Mouse (Mus musculus) testis, adult 2 months (tissue): Measurements from ENCODE around the gene Arhgef17. TPM values are rescaled to one million over a fixed set of nuclear protein-coding genes. Genes with fewer than 3 reads are reported as not detected.
A peak's percentile ranks its signal among the peaks of the same experiment; 100 is the strongest.

Source experiments
- H3K27ac ChIP-seq: fragments of 200-500 bp; 2 replicates; pipeline ENCODE4 v1.5.1; 2012; ENCODE audit warnings: low read depth, low read length; ENCODE audit not compliant: control insufficient read depth, insufficient read depth
- H3K27me3 ChIP-seq: fragments of 200-500 bp; 2 replicates; pipeline ENCODE4 v1.6.1; 2012; ENCODE audit warnings: mild to moderate bottlenecking, low read length, moderate library complexity; ENCODE audit not compliant: control insufficient read depth, insufficient read depth
- H3K36me3 ChIP-seq: fragments of 200-500 bp; 2 replicates; pipeline ENCODE4 v1.6.1; 2012; ENCODE audit warnings: mild to moderate bottlenecking, low read length; ENCODE audit not compliant: control insufficient read depth, insufficient read depth
- H3K4me1 ChIP-seq: fragments of 200-500 bp; 2 replicates; pipeline ENCODE4 v1.6.1; 2012; ENCODE audit warnings: low read length; ENCODE audit not compliant: control insufficient read depth, insufficient read depth
- H3K4me3 ChIP-seq: fragments of 200-500 bp; 2 replicates; pipeline ENCODE4 v1.5.1; 2012; ENCODE audit warnings: low read depth, mild to moderate bottlenecking, low read length, moderate library complexity, mixed read lengths; ENCODE audit not compliant: control insufficient read depth
- CTCF ChIP-seq: fragments of 200-500 bp; IDR thresholded peaks from 2 replicates; pipeline ENCODE4 v1.5.1; 2012; ENCODE audit warnings: low read depth, mild to moderate bottlenecking, inconsistent platforms, low read length, moderate library complexity; ENCODE audit not compliant: control insufficient read depth, insufficient read depth, insufficient replicate concordance
- POLR2A ChIP-seq: fragments of 200-500 bp; IDR thresholded peaks from 2 replicates; pipeline ENCODE4 v1.6.1; 2012; ENCODE audit warnings: low read depth, mild to moderate bottlenecking, inconsistent platforms, low read length, moderate library complexity; ENCODE audit not compliant: control insufficient read depth
- polyA plus RNA-seq: library from polyadenylated mRNA; depleted of rRNA; stranded (reverse); fragments of >200 nt; gene quantifications from 2 replicates; pipeline ENCODE4 v1.2.3, GENCODE M21; 2012

Gene Arhgef17
- polyA plus RNA-seq, 1 experiment: 2.8 TPM

- Histone ChIP-seq H3K27me3 (no peaks in the 10 kb centered on the region), H3K27ac (no peak overlapping the region), H3K36me3 (no peaks in the 10 kb centered on the region), H3K4me1 (peaks cover 4% of the 10 kb centered on the region; the same call in 1 of the 2 replicates), H3K4me3 (no peak overlapping the region)
- TF ChIP-seq CTCF: 0 out of 2 replicates have a peak, but pooled peaks have one; percentile 6
- no peak for TF ChIP-seq POLR2A
These were observed 9.3 kb upstream of the Arhgef17 start for GRCm38 (mm10) chr7:100941169-100941568.

DNA sequence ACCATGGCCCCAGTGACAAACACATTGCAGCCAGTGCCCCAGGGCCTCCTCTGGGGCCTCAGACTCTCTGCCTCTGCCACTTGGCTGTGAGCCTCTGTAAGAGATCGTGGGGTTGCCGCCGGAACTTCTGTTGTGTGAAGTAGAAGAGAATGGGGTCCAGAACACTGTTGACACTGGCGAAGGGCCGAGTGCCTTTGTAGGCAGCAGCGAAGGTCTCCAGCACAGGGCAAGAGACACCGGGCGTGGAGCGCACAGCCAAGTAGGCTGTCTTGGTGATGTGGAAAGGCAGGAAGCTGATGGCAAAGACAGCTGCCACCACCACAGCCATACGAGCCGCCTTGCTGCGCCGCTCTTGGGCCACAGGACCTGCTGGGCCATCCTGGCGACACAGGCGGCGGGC lies 6.2 kb upstream of the Arhgef17 start:
- no peak for TF ChIP-seq CTCF
- no peak for TF ChIP-seq POLR2A
- Histone ChIP-seq H3K4me3 (no peak overlapping the region), H3K27me3 (no peaks in the 10 kb centered on the region), H3K36me3 (no peaks in the 10 kb centered on the region), H3K4me1 (peaks cover 4% of the 10 kb centered on the region; the same call in 1 of the 2 replicates), H3K27ac (no peak overlapping the region)

GRCm38 (mm10) chr7:100937481-100937880 lies 5.6 kb upstream of the Arhgef17 start:
- TF ChIP-seq CTCF (no peak), POLR2A (no peak)
- Histone ChIP-seq H3K27me3 (no peaks in the 10 kb centered on the region), H3K4me1 (peaks cover 4% of the 10 kb centered on the region), H3K27ac (no peak overlapping the region), H3K4me3 (no peak overlapping the region), H3K36me3 (no peaks in the 10 kb centered on the region)

DNA sequence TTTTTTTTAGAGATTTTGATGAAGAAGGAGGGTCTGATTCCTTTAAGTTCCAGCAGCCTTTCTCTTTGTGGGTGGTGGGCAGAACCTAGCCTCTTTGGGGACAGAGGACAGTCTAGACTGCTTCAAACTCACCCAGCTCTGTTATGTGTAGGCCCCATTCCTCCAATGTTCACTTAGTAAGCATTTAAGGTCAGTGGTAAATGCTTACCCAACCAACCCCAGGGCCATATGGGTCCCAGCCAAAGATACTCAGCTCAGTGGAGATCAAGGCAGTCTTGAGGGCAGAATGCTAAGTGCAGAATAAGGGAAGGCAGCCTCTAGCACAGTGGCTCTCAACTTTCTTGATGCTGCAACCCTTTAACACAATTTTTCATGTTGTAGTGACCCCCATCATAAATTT lies 1.6 kb upstream of the Arhgef17 start:
- Histone ChIP-seq H3K36me3 (no peaks in the 10 kb centered on the region), H3K4me3 (no peak overlapping the region), H3K27me3 (no peaks in the 10 kb centered on the region), H3K4me1 (peaks cover 10% of the 10 kb centered on the region), H3K27ac (no peak overlapping the region)
- TF ChIP-seq POLR2A (no peak), CTCF (no peak)

DNA sequence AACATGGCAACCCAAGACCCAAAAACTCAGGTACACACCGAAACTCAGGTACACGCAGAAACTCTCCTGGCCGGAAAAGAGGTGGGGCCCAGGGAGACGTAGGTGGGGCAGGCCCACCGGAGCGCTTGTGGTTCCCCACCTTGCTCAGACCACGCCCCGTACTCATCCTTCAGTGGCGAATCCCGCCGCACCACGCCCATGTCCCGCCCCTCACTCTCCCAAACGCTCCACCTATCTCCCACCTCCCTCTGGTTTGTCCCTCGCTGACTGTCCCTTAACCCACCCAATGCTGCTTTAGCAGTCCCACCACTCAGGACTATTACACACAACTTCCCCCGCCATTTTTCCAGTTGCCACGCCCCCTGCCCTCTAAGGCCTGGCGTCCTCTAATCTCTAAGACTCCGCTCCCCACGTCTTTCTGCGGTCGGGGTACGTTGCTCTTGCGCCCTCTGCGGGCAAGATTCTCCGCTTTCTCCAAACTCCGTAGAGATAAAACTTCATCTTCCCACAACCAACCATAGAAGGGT lies 637 bp upstream of the Arhgef17 start:
- TF ChIP-seq POLR2A (no peak), CTCF (peak; percentile 57; the same call in 1 of the 2 replicates)
- peaks cover 7% of the 10 kb centered on the region for H3K4me1 ChIP-seq
- H3K27ac ChIP-seq: no peak overlapping the region

GRCm38 (mm10) chr7:100931316-100931925 lies 486 bp downstream of the Arhgef17 start:
- no peaks in the 10 kb centered on the region for H3K36me3 ChIP-seq
- peak overlapping the region; percentile 81 for H3K4me3 ChIP-seq
- TF ChIP-seq CTCF: no peak
- TF ChIP-seq POLR2A: no peak
- peaks cover 7% of the 10 kb centered on the region for H3K4me1 ChIP-seq
- H3K27ac ChIP-seq: peak overlapping the region; percentile 62
- no peaks in the 10 kb centered on the region for H3K27me3 ChIP-seq

More for the DNA sequence above, 637 bp upstream of the Arhgef17 start:
- H3K36me3 ChIP-seq: no peaks in the 10 kb centered on the region
- peak overlapping the region; percentile 71 for H3K4me3 ChIP-seq
- H3K27me3 ChIP-seq: no peaks in the 10 kb centered on the region

GRCm38 (mm10) chr7:100930619-100931315 lies 1.1 kb downstream of the Arhgef17 start:
- no peak for TF ChIP-seq CTCF
- Histone ChIP-seq H3K4me1 (peaks cover 7% of the 10 kb centered on the region), H3K4me3 (peak overlapping the region; percentile 81), H3K27ac (peak overlapping the region; percentile 51), H3K36me3 (no peaks in the 10 kb centered on the region), H3K27me3 (no peaks in the 10 kb centered on the region)
